Mouse (Mus musculus): ENCODE measurements around the gene 2210407C18Rik.

The 2210407C18Rik gene

DNA sequence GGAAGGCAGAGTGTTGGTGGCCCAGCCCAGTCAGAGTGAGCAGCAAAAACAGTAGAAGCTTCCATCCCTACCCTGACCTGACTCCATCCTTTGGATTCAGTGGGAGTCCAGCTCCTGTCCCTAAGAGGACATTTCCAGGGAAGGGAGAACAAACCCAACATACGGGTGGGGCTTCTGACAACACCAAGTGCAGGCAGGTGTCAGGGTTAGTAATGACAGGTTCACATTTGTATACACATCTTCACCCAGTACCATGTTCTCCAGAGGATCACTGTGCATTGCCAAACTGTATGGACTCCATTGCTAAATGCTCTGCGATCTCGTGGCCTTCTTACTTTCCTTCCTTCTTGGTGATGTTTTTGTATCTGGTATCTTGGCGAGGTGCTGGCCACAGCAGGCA is at the start of gene 2210407C18Rik:
2210407C18Rik (minus strand) TSS at position 101 of the 400 bp plus-strand sequence.
- DNase-seq (ENCODE audit: extremely low spot score) = no peak

DNA sequence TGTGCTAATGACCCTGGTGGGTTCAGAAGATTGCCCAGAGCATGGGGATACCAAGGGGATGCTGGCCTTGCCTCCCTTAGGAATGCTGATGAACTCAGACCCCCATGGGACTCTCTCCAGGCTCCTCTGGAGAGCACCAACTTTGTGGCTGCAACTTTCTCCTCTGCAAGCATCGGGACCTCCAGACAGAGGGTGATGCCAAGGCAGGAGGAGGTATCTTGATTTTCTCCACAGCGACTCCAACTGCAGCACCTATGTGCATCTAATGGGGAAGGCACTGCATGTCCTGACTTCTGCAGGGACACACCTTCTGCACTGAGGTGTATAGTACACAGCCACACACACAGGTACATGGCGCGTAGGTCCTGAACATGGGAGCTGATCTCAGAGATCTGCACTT is 42.7 kb upstream of the 2210407C18Rik start, which contains the start of gene Olfr322:
Olfr322 (plus strand) TSS at position 187 of the 400 bp plus-strand sequence.
- no peak for DNase-seq (ENCODE audit: extremely low spot score)

DNA sequence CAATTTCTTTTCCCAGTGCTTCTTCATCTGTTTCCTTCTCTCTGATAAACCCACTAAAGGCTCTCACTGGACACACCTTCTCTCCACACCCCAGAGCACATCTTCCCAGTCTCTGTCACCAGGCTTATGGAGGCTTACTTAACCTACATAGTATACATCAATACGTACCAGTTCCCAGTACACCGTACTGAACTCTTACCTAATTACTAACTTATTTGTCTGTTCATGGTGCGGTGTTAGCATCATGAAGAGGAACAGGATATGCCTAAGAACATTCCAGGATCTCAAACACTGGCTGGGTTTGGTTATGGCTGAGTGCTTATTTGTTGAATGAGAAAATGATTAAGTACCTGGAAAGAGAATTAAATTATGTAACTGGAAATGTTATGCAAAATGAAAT is 39.3 kb upstream of the 2210407C18Rik start:
- DNase-seq (ENCODE audit: extremely low spot score) = no peak

DNA sequence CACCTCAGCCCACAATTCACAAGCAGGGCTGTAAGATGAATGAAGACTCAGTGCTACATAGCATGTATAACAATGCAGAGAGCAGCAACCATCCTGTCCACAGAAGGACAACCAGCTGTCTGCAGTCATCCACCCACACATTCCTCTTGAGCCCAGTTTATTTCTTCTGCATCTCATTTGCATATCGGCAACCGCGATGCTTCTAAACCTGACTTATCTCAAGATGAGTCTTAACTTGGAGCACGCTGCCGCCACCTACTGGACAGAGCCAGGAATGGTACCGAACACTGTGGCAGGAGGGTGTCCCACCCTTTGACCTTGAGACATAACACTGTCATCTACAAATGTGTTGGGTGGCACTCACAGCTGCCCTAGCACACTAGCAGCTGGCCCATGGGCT is 27.5 kb upstream of the 2210407C18Rik start:
- peak; percentile 31 for DNase-seq (ENCODE audit: extremely low spot score)

DNA sequence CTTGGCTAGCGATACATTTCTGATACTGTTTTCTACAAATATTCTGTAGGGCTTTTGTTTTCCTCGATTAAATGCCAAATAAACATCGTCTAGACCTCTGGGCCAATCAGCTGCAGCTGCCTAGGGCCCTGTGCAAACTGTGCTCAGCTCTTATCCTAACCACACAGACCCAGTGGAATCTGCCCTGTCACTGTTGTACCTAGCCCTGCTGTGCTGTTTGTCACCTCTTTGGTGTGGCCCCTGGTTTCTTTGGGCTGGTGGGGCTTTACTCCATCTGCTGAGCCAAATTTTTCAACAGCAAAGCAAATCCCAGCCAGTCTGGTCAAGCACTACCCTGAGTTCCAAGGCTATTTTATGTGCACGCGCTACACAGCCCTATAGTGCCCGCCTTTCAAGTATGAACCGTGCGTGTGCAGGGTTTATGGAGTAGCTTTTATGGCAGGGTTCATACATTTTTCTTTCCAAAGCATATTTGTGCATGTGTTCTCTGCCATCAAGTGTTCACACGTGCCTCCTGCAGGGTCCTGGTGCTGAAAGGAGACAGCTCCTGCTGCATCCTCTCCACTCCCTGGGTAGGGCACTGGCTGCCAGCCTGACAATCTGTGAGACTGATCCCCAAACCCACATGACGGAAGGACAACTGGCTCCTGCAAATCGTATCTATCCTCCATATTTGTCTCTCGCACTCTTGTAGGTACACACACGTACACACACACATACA is 25.9 kb upstream of the 2210407C18Rik start:
- DNase-seq (ENCODE audit: extremely low spot score) = no peak

DNA sequence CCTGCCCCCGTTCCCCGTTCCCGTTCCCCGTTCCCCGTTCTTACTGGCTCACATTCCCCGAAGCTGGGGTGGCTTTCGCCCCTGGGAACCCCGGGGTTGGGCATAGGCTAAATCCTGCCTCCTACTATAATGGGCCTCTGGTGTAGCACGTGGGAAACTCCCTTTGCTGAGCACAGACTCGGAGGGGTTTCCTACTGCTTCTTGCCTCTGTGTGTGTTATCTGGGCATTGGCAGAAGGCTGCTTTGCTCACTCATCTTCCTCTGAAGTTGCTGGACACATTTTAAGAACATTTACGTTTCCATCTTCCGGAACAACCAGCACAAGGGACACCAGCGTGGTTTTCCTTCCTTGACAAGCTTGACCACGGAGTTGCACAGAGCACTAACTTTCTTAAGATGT is 25.2 kb upstream of the 2210407C18Rik start:
- DNase-seq (ENCODE audit: extremely low spot score) = no peak

DNA sequence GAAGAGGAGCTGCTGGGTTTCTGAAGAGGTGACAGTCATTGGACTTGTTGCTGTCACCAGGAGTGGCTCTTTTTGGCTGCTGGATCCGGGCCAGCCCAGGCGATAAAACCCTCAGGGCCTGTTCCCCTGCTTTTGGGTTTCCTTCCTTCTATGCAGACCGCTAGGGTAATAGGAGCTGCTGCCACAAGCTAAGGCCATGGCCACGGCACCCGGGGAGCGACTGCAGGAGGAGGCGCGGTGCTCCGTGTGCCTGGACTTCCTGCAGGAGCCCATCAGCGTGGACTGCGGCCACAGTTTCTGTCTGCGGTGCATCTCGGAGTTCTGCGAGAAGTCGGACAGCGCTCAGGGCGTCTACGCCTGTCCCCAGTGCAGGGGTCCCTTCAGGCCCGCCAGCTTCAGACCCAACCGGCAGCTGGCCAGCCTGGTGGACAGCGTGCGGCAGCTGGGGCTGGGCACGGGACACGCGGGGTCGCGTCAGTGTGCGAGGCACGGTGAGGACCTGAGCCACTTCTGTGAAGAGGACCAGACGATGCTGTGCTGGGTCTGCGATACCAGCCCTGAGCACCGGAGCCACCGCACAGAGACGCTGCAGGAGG is 24.5 kb upstream of the 2210407C18Rik start, which contains the start of gene Trim58:
Trim58 (plus strand) TSS at position 194 of the 596 bp plus-strand sequence.
- DNase-seq (ENCODE audit: extremely low spot score) = peak; percentile 50

DNA sequence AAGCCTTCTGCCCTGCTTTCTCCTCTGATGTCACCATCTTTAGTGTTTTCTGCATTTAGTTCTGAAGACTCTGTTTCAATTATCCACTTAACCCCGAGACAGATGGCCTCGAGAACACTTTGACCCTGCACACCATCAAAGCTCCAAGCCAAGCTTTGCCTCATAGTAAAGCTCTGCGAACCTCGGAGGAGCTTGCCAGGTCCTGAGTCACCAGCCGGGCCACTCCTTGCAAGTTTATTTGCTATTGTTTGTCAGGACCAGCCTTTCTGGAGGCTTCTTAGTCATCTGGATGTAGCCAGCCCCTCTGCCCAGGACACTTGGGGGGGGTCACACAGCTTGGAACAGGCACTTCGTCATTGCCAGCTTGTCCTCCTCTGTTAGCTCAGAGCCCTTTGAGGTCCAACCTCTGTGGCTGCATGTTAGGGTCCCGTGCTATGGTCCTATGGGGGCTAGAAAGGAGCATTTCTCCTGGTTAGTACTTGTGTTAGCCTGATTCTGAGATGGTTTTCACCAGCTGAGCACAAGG is 22.4 kb upstream of the 2210407C18Rik start:
- no peak for DNase-seq (ENCODE audit: extremely low spot score)

DNA sequence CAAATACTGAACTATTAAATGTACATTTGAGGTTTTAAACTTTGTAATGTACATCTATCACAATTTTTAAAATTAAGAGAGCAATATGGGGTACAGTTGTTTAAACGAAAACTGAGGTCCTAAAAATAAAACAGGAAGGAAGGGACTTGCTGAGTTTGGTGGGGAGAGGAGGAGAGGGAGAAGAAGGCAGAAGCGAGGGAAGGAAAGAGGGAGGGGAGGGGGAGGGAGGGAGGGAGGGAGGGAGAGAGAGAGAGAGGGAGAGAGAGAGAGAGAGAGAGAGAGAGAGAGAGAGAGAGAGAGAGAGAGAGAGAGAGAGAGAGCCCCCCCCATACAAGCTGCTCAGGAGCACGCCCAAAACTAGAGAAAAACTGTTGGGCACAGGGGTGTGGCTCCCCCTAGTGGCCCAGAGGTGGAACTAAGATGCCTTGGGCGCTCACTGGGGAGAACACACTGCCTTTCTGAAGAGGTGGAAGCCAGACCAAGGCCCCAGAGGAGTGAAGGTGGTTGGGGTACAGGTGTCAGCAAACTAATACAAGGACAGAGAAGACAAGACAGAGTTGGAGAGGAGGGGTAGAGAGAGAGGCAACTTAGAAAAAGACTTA is 20.6 kb upstream of the 2210407C18Rik start:
- DNase-seq (ENCODE audit: extremely low spot score) = peak; percentile 55

DNA sequence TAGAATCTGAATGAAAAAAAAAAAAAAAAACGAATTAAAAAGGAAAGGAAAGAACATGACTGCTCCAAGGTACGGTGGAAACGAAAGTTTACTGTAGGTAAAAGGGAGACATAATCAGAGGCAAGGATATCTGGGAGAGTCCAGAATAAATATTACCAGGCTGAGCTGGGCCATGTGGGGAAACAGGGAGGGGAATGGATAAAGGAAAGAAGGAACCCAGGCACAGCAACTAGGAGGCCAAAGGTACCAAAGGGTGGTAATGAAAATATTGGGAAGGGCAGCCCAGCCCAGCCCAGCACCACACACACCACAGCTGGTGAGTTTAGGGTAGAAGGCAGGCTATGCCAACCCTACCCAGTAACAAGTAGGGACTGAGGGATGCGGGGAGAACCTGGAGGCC is 19.0 kb upstream of the 2210407C18Rik start:
- DNase-seq (ENCODE audit: extremely low spot score) = no peak

DNA sequence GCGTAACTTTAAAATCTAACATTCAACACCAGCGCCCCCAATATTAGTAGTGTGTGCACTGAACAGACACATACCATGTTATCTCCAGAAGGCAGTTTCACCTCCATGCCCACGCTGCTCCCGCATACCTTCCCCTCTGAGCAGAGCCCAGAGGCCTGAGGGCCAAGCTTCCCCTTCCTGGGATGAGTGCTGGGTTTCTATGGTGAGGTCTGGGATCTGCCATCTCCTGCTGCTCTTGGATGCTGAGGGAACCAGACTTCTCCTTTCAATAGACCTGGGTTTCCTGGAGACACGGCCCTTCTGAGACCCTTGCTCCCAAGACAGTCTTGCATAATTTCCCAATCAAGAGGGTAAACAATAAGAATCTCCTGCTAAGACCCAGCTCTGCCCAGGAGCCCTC is 14.5 kb upstream of the 2210407C18Rik start, which contains the start of gene Olfr323:
Olfr323 (minus strand) TSS at position 101 of the 400 bp plus-strand sequence.
- DNase-seq (ENCODE audit: extremely low spot score) = no peak

DNA sequence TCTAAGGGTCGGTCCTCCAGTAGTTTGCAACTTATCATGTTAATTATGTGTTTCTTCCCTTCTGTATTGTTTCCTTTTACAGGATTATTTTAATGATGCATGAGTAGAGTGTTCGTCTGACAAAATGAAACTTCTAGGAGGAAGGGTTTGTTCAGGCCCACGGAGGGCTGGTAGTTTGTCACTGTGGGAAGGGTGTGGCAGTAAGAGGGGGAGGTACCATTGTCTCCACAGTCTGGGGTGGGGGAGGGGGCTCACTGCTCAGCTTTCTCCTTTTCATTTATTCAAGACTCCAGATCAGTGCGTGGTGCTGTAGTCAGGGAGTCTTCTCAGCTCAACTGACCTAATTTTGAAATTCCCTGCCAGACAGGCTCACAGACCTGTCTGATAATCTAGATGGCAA is 10.3 kb upstream of the 2210407C18Rik start:
- no peak for DNase-seq (ENCODE audit: extremely low spot score)

DNA sequence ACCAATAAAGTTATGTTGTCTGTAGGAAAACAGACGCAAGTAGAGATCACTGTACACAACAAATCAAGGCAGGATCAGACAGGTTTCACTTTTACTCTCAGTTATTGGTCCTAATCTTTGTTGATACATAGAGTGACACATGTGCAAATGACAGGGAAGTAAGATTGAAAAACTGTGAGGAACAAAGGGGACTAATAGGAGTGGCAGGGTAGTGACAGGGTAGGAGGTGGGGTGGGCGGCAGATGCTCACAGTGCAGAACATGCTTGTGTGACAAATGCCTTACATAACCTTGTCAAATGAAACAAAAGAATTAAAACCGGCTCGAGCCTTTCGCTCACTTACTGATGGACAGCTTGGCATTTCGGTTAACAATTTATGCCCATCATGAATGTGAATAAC is 2.9 kb upstream of the 2210407C18Rik start:
- no peak for DNase-seq (ENCODE audit: extremely low spot score)

DNA sequence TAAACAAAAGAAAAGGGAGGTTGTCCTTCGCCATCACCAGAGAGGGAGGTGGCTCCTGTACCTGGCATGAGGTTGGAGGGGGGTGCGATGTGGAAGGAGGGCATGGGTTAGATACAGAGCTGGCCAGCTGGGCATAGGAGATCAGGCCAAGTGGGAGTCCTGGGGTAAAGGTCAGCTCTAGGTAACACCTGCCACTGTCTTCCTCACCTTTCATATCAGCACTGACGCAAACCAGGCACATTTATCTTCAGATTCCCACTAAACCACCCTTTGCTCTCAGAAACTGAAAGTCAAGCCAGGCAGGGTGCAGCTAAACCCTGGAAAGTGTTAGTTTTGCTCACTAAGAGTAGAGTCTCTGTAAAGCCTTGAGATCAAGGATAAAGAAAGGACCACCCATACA is 2.5 kb upstream of the 2210407C18Rik start:
- DNase-seq (ENCODE audit: extremely low spot score) = no peak

DNA sequence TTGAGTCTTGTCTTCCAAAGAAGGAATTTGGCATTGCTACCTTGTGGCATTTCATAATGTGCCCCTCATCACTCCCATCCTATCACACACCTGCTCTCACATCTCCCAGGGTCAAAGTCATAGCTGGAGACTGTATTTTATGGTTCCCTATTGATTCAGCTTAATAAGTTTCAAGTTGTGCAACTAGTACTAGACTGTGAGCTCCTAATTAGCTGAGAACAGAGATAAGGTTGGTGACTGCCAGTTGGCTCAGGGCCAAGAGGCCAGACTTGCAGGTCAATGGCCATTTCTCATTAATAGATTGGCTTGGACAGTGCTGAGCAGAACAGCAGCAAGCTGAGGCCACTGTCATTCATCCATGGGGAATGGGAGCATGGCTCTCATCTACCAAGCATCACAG is 1.3 kb downstream of the 2210407C18Rik start:
- DNase-seq (ENCODE audit: extremely low spot score) = no peak

DNA sequence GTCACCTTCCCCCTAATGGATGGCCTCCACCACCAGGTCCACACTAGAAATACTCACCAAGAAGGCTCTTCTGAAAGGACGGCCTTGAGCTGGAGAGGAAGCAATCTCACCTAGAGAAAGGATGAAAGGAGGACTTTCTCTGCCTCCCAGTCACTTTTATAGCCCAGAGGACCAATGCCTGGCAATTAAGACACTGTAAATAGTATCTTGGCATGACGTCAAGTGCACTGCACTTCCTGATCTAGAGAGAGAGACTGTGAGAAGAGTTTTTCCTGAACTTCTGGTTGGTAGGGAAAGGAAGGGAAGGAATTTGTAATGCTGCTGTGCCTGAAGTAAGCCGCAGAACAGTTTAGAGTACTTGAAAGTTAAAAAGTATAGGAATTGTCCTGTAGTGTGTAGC is 2.5 kb downstream of the 2210407C18Rik start:
- DNase-seq (ENCODE audit: extremely low spot score) = no peak

DNA sequence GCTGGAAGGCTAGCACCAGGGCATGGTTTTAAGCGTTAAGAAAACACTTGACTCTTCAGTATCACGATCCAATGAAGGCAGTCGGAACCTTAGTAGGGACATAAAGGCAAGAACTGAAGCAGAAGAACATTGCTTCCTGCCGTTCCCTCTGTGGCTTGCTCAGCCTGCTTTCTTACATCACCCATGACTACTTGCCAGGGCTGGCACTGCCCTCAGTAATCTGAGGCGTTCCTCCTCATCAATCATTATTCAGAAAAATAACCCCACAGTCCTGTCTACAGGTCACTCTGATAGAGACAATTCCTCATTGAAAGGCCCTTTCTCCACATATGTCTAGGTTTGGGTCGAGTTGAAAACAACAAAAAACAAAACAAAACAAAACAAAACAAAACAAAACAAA is 8.8 kb downstream of the 2210407C18Rik start:
- DNase-seq (ENCODE audit: extremely low spot score) = no peak

DNA sequence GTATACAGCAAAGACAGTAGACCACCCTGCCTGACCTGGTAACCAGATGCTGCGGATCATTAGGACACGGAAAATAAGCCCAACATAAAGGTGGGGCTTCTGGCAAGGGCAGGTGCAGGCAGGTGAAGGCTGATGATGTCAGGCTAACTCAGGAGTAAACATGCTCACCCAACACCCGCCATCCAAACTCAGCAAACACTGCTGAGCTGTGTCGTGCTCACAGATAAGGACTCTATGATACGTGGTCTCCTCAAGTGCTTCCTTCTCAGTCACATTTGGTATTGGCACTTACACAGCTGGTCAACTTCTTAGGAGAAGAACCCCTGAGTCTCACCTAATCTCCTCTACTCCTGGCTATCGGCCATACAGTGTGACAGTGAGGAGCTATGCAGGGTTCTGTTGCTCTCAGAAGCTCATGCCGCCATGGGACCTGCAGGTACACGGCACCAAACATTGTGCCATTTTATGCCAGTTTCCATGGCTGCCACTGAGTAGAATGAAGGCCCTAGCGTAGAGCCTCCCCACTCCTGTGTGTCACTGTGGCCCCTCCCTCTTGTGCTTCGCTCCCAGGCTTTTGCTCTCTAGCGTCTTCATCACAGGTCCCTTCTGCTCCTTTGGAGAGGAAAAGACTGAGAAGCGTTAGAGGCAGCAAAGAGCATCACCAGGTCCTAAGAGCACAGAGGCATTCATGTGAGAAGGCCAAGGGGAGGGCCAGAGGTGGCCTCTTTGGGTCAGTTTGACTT is 9.5 kb downstream of the 2210407C18Rik start:
- no peak for DNase-seq (ENCODE audit: extremely low spot score)

DNA sequence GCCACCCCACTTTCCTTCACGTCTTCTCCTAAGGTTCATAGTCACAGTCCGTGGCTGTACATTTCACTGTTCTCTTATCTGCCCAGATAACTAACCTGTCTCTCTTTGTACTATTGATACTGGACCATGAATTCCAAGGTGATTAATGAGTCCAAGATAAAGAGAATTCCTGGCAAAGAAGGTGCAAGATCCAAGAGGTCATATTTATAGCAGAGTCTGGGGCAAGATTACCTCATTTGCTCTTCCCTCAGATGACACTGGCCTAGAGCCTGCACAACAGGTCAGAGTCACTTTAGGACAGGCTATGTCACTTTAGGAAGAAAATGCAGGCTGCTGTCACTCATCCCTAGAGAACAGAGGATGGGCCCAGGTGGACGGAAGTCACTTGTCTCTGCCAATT is 10.6 kb downstream of the 2210407C18Rik start:
- DNase-seq (ENCODE audit: extremely low spot score) = no peak

DNA sequence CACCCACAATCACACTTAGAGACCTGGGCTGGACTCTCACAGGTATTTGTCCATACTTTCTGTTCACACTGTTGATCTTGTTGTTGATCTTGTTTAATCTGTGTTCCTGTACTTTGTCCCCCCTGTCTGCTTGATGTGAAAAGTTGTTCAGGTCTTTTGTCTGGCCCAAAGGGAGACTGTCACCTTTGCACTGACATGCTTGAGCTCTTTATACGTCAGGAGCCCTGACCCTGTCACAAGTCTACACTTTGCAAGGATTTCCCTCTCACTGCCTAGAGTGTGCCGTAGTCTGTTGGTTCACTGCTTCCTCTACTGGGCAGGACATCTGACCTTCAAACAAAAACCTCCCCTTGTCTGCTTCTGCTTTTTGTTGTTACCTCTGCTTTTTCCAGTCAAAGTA is 11.2 kb downstream of the 2210407C18Rik start:
- no peak for DNase-seq (ENCODE audit: extremely low spot score)

DNA sequence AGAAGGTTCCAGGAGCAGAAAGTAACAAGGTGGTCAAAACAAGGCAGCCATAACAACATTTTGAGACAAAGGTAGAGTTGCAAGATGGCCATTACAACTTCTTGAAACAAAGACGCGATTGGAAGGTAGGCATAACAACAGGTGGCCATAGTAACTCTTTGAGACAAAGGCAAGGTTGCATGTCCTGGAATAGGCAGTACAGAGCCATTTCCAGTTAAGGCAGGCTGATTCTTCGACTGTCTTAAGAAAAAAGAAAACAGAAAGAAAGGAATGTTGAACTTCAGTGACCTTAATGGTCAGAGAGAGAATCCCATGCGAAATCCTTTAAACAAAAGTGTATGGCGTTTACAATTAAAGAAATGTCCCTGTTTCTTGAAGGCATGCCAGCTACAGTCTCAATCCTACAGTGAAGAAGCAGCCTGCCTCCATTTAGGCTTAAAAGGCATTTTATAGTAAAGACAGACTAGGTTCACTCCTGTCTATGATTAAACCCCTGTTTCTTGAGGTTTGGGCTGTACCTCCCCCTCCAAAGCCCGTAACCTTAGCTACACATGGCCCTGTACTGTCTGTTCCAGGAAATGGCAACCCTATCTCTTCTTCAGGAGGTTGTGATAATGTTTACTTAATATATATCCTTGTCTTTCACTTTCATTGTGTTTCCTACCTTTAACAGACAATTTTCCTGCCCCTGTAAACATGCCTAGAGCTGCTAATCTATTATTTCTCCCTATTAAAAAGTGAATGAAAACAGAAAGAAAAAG is 12.9 kb downstream of the 2210407C18Rik start:
- no peak for DNase-seq (ENCODE audit: extremely low spot score)

Measured in embryo, embryonic 9.5 days (tissue).